Mouse (Mus musculus) macrophage (primary cell): ENCODE data around the gene C530025M09Rik. TPM values are rescaled to one million over a fixed set of nuclear protein-coding genes. Genes with fewer than 3 reads are reported as not detected.

ENCODE experiments used
- H3K27ac ChIP-seq: fragments of 350-480 bp; formaldehyde crosslinking; 2 replicates; pipeline ENCODE4 v1.9.0; 2021
- H3K36me3 ChIP-seq: fragments of 350-480 bp; formaldehyde crosslinking; 2 replicates; pipeline ENCODE4 v1.9.0; 2021; ENCODE audit errors: inconsistent target
- H3K4me3 ChIP-seq: fragments of 350-480 bp; formaldehyde crosslinking; 2 replicates; pipeline ENCODE4 v1.9.0; 2021; ENCODE audit errors: inconsistent target
- H3K79me2 ChIP-seq: fragments of 350-480 bp; formaldehyde crosslinking; 2 replicates; pipeline ENCODE4 v1.9.0; 2021; ENCODE audit errors: inconsistent target
- WGBS: methylation state at CpG from one replicate; pipeline ENCODE4 v1.1.7; 2026; ENCODE audit warnings: inconsistent platforms; ENCODE audit not compliant: missing documents; 5-methylcytosine and 5-hydroxymethylcytosine counted together
- polyA plus RNA-seq: library from polyadenylated mRNA; stranded (reverse); fragments of 250-400 nt; gene quantifications from 3 replicates; pipeline ENCODE4 v1.2.4, GENCODE M21; 2018; ENCODE audit warnings: inconsistent platforms
- total RNA-seq, 78 experiments: library from RNA; depleted of rRNA; stranded (reverse); fragments of 250-400 nt; gene quantifications; 1 replicate in 9 of 78; 2 replicates in 24 of 78; 3 replicates in 43 of 78; 4 replicates in 2 of 78; pipeline ENCODE4 v1.2.4; 2018; ENCODE audit warnings: inconsistent platforms in 56 of 78

C530025M09Rik gene
- total RNA-seq (2018; cell fraction: chromatin; rRNA removed): not detected
- not detected for total RNA-seq (2018; cell fraction: cytosol; rRNA removed)
- not detected for total RNA-seq (2018; cell fraction: nucleus; rRNA removed)
- polyA plus RNA-seq: not detected in 3 replicates

- Histone ChIP-seq H3K27ac (no peak within 1 kb of the TSS), H3K4me3 (no peak within 1 kb of the TSS), H3K79me2 (no peaks in the 10 kb centered on the region), H3K36me3 (no peaks in the 10 kb centered on the region)
- WGBS: 4% methylated on average over 74 of the region's 82 CpGs
Observed at GRCm38 (mm10) chr2:149830536-149831458, at the start of gene C530025M09Rik. TSS of gene C530025M09Rik (minus strand) at chr2:149831213.

- H3K27ac ChIP-seq: no peak overlapping the region
- H3K36me3 ChIP-seq: no peaks in the 10 kb centered on the region
- 48% methylated on average over 2 of the region's 2 CpGs for WGBS
- H3K4me3 ChIP-seq: no peak overlapping the region
- no peaks in the 10 kb centered on the region for H3K79me2 ChIP-seq
Observed at GRCm38 (mm10) chr2:149877954-149878353, 46.9 kb upstream of the C530025M09Rik start.

DNA sequence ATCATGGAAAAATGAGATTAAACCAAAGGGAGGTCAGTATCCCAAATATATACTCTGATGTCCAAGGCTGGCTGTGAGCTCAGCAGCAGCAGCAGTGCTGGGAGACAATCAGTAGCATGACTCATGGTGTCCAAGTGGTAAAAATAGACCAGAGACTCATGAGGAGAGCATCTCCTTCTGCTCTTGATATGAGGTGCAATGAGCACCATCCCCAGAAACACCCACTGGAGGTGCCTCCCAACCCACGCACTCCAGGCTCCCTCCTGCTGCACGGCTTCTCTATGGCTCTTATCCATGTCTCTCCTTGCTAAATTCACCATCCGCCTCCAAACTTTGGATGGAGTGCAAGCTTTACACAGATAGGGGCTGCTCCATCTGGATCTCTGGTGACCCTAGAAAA, 42.3 kb upstream of the C530025M09Rik start:
- WGBS: 84% methylated on average over 3 of the region's 3 CpGs
- no peaks in the 10 kb centered on the region for H3K36me3 ChIP-seq
- H3K27ac ChIP-seq: no peak overlapping the region

DNA sequence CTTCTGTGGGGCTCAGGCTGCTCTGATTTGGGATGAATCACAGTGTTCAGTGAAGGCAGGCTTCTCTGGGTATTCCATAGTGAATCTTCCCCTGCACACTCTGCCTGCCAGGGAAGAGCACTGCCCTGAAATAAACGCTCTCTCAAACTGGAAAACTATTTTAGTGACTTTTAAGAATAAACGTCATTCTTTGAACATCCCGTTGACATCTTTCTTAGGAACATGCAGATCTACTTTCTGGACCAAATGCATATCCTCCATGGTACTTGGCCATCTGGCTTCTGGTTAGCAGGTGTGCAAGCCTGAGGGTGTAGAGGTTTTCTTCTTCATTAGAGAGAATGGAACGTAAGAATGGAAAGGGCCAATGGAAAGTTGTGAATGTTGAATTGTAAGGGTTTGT, 41.5 kb upstream of the C530025M09Rik start:
- 86% methylated on average over 4 of the region's 4 CpGs for WGBS
- no peak overlapping the region for H3K4me3 ChIP-seq

More for the DNA sequence above, 42.3 kb upstream of the C530025M09Rik start:
- H3K79me2 ChIP-seq: no peaks in the 10 kb centered on the region
- no peak overlapping the region for H3K4me3 ChIP-seq

DNA sequence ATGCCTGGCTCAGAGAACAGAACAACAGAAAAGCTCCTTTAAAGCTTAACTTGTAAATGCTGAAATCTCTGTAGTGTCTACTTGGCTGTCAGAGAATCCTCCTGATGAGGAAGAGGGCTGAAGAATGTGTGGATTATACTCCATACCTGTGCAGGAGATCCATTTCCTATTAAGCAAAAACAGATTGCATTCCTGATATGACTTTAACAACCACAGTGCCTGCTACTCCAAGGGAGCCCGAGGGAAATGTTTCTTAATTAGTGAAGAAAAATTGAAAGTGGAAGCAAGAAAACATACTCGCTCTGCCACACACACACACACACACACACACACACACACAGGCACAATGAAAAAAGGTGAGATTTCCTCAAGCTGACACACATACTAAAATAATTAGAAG, 39.5 kb upstream of the C530025M09Rik start:
- H3K27ac ChIP-seq: no peak overlapping the region
- H3K36me3 ChIP-seq: no peaks in the 10 kb centered on the region
- no peak overlapping the region for H3K4me3 ChIP-seq
- H3K79me2 ChIP-seq: no peaks in the 10 kb centered on the region
- 67% methylated on average over 1 of the region's 2 CpGs for WGBS

More for the DNA sequence above, 41.5 kb upstream of the C530025M09Rik start:
- H3K36me3 ChIP-seq: no peaks in the 10 kb centered on the region
- no peak overlapping the region for H3K27ac ChIP-seq
- H3K79me2 ChIP-seq: no peaks in the 10 kb centered on the region

DNA sequence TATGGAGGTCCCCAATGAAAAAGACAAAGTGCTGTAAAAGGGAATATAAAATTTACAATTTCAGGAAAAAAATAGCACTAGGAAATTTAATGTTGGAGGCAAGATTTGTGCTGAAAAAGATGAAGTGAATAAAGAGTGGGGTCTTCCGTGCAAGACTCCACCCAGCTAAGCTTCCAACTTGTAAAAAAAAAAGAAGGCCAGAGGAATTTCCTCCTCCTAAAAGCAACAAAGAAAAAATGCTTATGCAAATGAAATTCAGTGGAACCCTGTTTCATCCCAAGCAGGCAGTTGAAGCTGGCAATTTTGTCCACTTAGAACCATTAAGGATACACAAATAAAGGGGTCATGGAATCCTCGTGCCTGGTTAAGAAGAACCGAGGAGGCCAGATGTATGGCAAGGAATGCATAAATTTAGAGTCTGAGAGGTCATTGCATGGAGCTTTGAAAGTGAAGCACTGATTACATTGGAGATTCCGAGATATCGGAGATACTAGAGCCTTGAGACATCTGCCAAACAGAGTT, 35.0 kb upstream of the C530025M09Rik start:
- Histone ChIP-seq H3K36me3 (no peaks in the 10 kb centered on the region), H3K27ac (no peak overlapping the region), H3K4me3 (no peak overlapping the region), H3K79me2 (no peaks in the 10 kb centered on the region)
- WGBS: 85% methylated on average over 5 of the region's 5 CpGs

GRCm38 (mm10) chr2:149861002-149861401, 30.0 kb upstream of the C530025M09Rik start:
- Histone ChIP-seq H3K79me2 (no peaks in the 10 kb centered on the region), H3K4me3 (no peak overlapping the region), H3K36me3 (no peaks in the 10 kb centered on the region), H3K27ac (no peak overlapping the region)
- 91% methylated on average over 3 of the region's 3 CpGs for WGBS

GRCm38 (mm10) chr2:149848778-149849177, 17.8 kb upstream of the C530025M09Rik start:
- Histone ChIP-seq H3K79me2 (no peaks in the 10 kb centered on the region), H3K4me3 (no peak overlapping the region)
- WGBS: 60% methylated on average over 4 of the region's 4 CpGs

DNA sequence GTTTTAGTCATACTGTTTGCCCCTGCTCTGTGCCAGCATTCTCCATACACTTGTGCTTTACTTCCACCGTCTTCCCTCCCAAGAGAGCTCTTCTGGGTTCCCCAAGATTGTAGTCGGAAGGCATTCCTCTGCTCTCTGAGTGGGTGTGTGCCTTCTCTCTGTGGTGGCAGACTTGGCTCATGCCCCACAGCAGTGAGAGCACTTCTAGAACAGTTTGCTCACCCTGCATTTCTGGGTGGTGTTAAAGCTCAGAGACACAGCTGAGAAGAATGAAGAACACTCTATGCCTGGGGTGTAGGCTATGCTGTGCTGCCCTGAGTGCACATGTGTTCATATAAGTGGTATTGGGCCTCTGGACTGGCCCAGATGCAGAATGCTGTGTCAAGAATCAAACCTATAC, 13.6 kb upstream of the C530025M09Rik start:
- Histone ChIP-seq H3K4me3 (no peak overlapping the region), H3K36me3 (no peaks in the 10 kb centered on the region), H3K79me2 (no peaks in the 10 kb centered on the region), H3K27ac (no peak overlapping the region)
- WGBS: 64% methylated on average over 2 of the region's 2 CpGs

More at GRCm38 (mm10) chr2:149848778-149849177, 17.8 kb upstream of the C530025M09Rik start:
- H3K36me3 ChIP-seq: no peaks in the 10 kb centered on the region
- no peak overlapping the region for H3K27ac ChIP-seq

GRCm38 (mm10) chr2:149839666-149840065, 8.7 kb upstream of the C530025M09Rik start:
- Histone ChIP-seq H3K27ac (no peak overlapping the region), H3K79me2 (no peaks in the 10 kb centered on the region), H3K36me3 (no peaks in the 10 kb centered on the region), H3K4me3 (no peak overlapping the region)
- WGBS: 64% methylated on average over 2 of the region's 2 CpGs

DNA sequence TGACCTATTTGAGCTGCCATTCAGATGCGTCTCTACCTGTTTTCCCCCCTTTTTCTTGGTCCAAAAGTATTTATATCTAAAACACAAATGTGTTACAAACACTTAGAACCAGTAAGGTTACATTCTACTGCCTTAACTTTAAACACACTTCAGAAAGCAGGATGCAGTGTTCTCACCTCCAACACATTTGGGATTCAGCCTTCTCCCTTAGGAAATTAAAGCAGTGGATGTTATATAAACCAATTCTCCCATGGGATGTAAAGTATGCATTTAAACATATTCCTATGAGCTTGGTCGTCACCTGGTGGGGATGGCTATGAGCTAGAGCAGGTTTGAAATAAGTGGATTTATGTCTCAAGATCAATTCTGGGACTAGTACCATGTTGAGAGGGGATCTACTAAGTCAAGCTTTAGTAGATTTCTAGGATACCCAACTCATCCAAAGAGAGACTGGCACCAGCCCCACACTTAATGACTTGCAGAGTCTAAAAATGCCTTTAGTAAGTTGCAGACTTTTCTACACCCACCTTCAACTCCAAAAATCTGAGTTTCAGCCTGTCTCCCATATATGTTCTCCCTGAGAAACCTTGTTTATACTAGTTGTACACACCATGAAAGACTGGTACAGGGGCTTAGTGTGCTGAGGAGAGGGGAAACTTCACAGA, 5.6 kb upstream of the C530025M09Rik start:
- no peak overlapping the region for H3K27ac ChIP-seq
- H3K4me3 ChIP-seq: no peak overlapping the region
- 70% methylated on average over 2 of the region's 2 CpGs for WGBS
- no peaks in the 10 kb centered on the region for H3K36me3 ChIP-seq
- H3K79me2 ChIP-seq: no peaks in the 10 kb centered on the region

- Histone ChIP-seq H3K79me2 (no peaks in the 10 kb centered on the region), H3K4me3 (no peak overlapping the region), H3K36me3 (no peaks in the 10 kb centered on the region), H3K27ac (no peak overlapping the region)
- 84% methylated on average over 1 of the region's 1 CpGs for WGBS
Observed at GRCm38 (mm10) chr2:149835091-149835490, 4.1 kb upstream of the C530025M09Rik start.

GRCm38 (mm10) chr2:149832301-149832700, 1.3 kb upstream of the C530025M09Rik start:
- H3K4me3 ChIP-seq: no peak overlapping the region
- WGBS: 11% methylated on average over 5 of the region's 5 CpGs

DNA sequence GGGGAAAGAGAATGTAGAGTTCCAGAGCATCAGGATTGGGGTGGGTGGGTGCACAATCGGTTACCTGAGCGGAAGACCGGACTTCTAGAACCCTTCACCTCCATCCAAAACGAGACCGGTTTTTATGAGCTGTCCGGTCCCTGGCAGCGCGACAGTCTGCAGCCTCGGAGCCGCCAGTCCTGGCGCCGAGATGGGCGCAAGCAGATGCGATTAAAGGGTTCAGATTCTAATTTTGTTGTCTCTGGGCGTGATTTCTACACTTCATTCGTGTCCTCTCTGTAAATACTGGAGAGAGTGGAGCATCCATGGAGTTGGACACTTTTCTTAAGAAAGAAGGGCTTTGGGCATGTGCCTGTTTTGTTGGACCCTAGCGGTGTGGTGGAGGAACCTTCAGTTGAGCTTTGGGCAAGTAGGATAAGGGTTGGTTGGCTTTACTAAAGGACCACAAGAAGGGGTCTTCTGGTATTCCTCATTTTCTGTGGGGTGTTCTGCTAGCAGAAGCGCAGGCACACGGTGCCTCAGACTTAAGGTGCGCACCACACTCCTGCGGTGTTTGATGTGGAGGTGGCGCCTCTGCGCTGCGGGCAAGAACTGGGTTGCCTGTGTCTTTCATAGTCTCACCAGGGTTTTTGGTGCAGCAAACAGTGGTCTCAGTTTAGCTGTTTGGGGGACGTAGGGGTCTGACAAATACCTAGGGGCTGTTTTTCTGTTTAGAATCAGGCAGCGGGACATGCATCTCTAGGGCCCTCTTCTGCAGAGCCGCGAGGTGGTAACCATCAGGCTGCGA, 639 bp upstream of the C530025M09Rik start:
- Histone ChIP-seq H3K4me3 (no peak overlapping the region), H3K36me3 (no peaks in the 10 kb centered on the region), H3K79me2 (no peaks in the 10 kb centered on the region), H3K27ac (no peak overlapping the region)
- WGBS: 9% methylated on average over 29 of the region's 29 CpGs

More at GRCm38 (mm10) chr2:149832301-149832700, 1.3 kb upstream of the C530025M09Rik start:
- Histone ChIP-seq H3K79me2 (no peaks in the 10 kb centered on the region), H3K27ac (no peak overlapping the region), H3K36me3 (no peaks in the 10 kb centered on the region)
